Mouse (Mus musculus) hindbrain, embryonic 14.5 days (tissue): Measurements from ENCODE around the gene Hoxb3. TPM values are rescaled to one million over a fixed set of nuclear protein-coding genes. Genes with fewer than 3 reads are reported as not detected.
A peak's percentile ranks its signal among the peaks of the same experiment; 100 is the strongest.

Experiments
- ATAC-seq: fragments of 200-750 bp; cut with Nextera tagmentation; 2 replicates; pipeline ENCODE4 v1.8.0; 2017; ENCODE audit warnings: moderate number of reproducible peaks, mild to moderate bottlenecking, moderate TSS enrichment, moderate library complexity; ENCODE audit not compliant: low FRiP score
- DNase-seq: peaks from one replicate; pipeline ENCODE4 v3.0.0-alpha.2; 2015; ENCODE audit warnings: low spot score
- H3K27ac ChIP-seq: fragments of 300-500 bp; sonication (generic); 2 replicates; pipeline ENCODE4 v1.5.1; 2014; ENCODE audit warnings: mild to moderate bottlenecking, moderate library complexity
- H3K27me3 ChIP-seq: fragments of 300-500 bp; sonication (generic); 2 replicates; pipeline ENCODE4 v1.6.1; 2014; ENCODE audit warnings: mild to moderate bottlenecking, low read length, mixed read lengths; ENCODE audit not compliant: control insufficient read depth, insufficient read depth
- H3K36me3 ChIP-seq: fragments of 300-500 bp; sonication (generic); replicated peaks from 2 replicates; pipeline ENCODE4 v1.6.1; 2014; ENCODE audit not compliant: control insufficient read depth, insufficient read depth
- H3K4me1 ChIP-seq: fragments of 300-500 bp; sonication (generic); replicated peaks from 2 replicates; pipeline ENCODE4 v1.6.1; 2014; ENCODE audit warnings: antibody characterized with exemption, low read length, mixed read lengths; ENCODE audit not compliant: control insufficient read depth, insufficient read depth
- H3K4me2 ChIP-seq: fragments of 300-500 bp; sonication (generic); replicated peaks from 2 replicates; pipeline ENCODE4 v1.6.1; 2014; ENCODE audit warnings: mild to moderate bottlenecking, moderate library complexity
- H3K4me3 ChIP-seq: fragments of 300-500 bp; sonication (generic); replicated peaks from 2 replicates; pipeline ENCODE4 v1.5.1; 2014; ENCODE audit warnings: mild to moderate bottlenecking, low read length
- H3K9ac ChIP-seq: fragments of 300-500 bp; sonication (generic); 2 replicates; pipeline ENCODE4 v1.6.1; 2014
- H3K9me3 ChIP-seq: fragments of 300-500 bp; sonication (generic); 2 replicates; pipeline ENCODE4 v1.6.1; 2016; ENCODE audit warnings: low read length; ENCODE audit not compliant: control insufficient read depth
- WGBS: fragments of 180-500 bp; shearing (Covaris S2); extraction: QIAGEN DNeasy Blood & Tissue Kit; methylation state at CpG from one replicate; pipeline ENCODE4 v1.1.7; 2014; 5-methylcytosine and 5-hydroxymethylcytosine counted together
- polyA plus RNA-seq: library from polyadenylated mRNA; unstranded; fragments of >200 nt; fragmentation: Nextera tagmentation; extraction: Ambion mirVana; gene quantifications from 2 replicates; pipeline ENCODE4 v1.2.1, GENCODE M21; 2014

The Hoxb3 gene
- polyA plus RNA-seq, 1 experiment from 2014 or later, result 17.2 TPM

GRCm38 (mm10) chr11:96348141-96348928 is 25.2 kb downstream of the Hoxb3 start:
- WGBS, result 3% methylated on average over 21 of the region's 21 CpGs
- peak; percentile 67 for DNase-seq
- peak overlapping the region; percentile 55 for H3K9ac ChIP-seq
- no peaks in the 10 kb centered on the region for H3K9me3 ChIP-seq
- H3K4me1 ChIP-seq, result peaks cover 49% of the 10 kb centered on the region
- peak overlapping the region; percentile 71 for H3K4me2 ChIP-seq
- H3K36me3 ChIP-seq, result 0 out of 2 replicates have a peak, but pooled peaks cover 11% of the 10 kb centered on the region
- no peak for ATAC-seq
- peak overlapping the region; percentile 20 for H3K4me3 ChIP-seq
- peak overlapping the region; percentile 99 for H3K27ac ChIP-seq
- peaks cover 61% of the 10 kb centered on the region for H3K27me3 ChIP-seq

- Histone ChIP-seq H3K9me3 (no peaks in the 10 kb centered on the region), H3K4me3 (peak overlapping the region; percentile 20), H3K9ac (peak overlapping the region; percentile 55), H3K4me2 (peak overlapping the region; percentile 71), H3K27ac (peak overlapping the region; percentile 99), H3K36me3 (0 out of 2 replicates have a peak, but pooled peaks cover 14% of the 10 kb centered on the region), H3K27me3 (peaks cover 58% of the 10 kb centered on the region), H3K4me1 (peaks cover 49% of the 10 kb centered on the region)
- ATAC-seq (no peak), DNase-seq (peak; percentile 26)
- 12% methylated on average over 3 of the region's 3 CpGs for WGBS
Measured at GRCm38 (mm10) chr11:96348988-96349387, 25.9 kb downstream of the Hoxb3 start.

- Histone ChIP-seq H3K27me3 (peaks cover 55% of the 10 kb centered on the region), H3K4me2 (peak overlapping the region; percentile 71), H3K27ac (peak overlapping the region; percentile 99), H3K9me3 (no peaks in the 10 kb centered on the region), H3K36me3 (0 out of 2 replicates have a peak, but pooled peaks cover 9% of the 10 kb centered on the region), H3K9ac (peak overlapping the region; percentile 55), H3K4me3 (peak overlapping the region; percentile 20), H3K4me1 (peaks cover 47% of the 10 kb centered on the region)
- no peak for ATAC-seq
- 2% methylated on average over 14 of the region's 14 CpGs for WGBS
- DNase-seq, result peak; percentile 54
Measured at GRCm38 (mm10) chr11:96349491-96350340, 26.6 kb downstream of the Hoxb3 start.

GRCm38 (mm10) chr11:96350341-96350624 is 27.2 kb downstream of the Hoxb3 start, which contains the start of gene Hoxb2:
Gene Hoxb2, plus strand, starts transcription at chr11:96350525.
- H3K4me3 ChIP-seq, result peak within 1 kb of the TSS; percentile 68
- 2% methylated on average over 2 of the region's 2 CpGs for WGBS
- H3K27ac ChIP-seq, result peak within 1 kb of the TSS; percentile 99
- H3K9me3 ChIP-seq, result no peaks in the 10 kb centered on the region
- peak within 1 kb of the TSS; percentile 98 for H3K9ac ChIP-seq
- H3K4me2 ChIP-seq, result peak within 1 kb of the TSS; percentile 71
- H3K36me3 ChIP-seq, result 0 out of 2 replicates have a peak, but pooled peaks cover 9% of the 10 kb centered on the region
- peaks cover 50% of the 10 kb centered on the region for H3K27me3 ChIP-seq
- H3K4me1 ChIP-seq, result peaks cover 45% of the 10 kb centered on the region
- DNase-seq, result peak; percentile 48
- ATAC-seq, result no peak

- Histone ChIP-seq H3K9me3 (no peaks in the 10 kb centered on the region), H3K36me3 (0 out of 2 replicates have a peak, but pooled peaks cover 9% of the 10 kb centered on the region), H3K4me3 (peak overlapping the region; percentile 68), H3K4me1 (peaks cover 43% of the 10 kb centered on the region), H3K27me3 (peaks cover 49% of the 10 kb centered on the region), H3K9ac (peak overlapping the region; percentile 98), H3K27ac (peak overlapping the region; percentile 99), H3K4me2 (peak overlapping the region; percentile 71)
- peak; percentile 25 for DNase-seq
- no peak for ATAC-seq
- WGBS, result 7% methylated on average over 2 of the region's 2 CpGs
Measured at GRCm38 (mm10) chr11:96350791-96351190, 27.7 kb downstream of the Hoxb3 start.

GRCm38 (mm10) chr11:96351312-96351711 is 28.2 kb downstream of the Hoxb3 start:
- peak overlapping the region; percentile 99 for H3K27ac ChIP-seq
- H3K27me3 ChIP-seq, result peaks cover 49% of the 10 kb centered on the region
- peak; percentile 52; the same call in 1 of the 2 replicates for ATAC-seq
- H3K36me3 ChIP-seq, result 0 out of 2 replicates have a peak, but pooled peaks cover 9% of the 10 kb centered on the region
- peak overlapping the region; percentile 71 for H3K4me2 ChIP-seq
- peaks cover 38% of the 10 kb centered on the region for H3K4me1 ChIP-seq
- H3K4me3 ChIP-seq, result peak overlapping the region; percentile 68
- DNase-seq, result peak; percentile 73
- no peaks in the 10 kb centered on the region for H3K9me3 ChIP-seq
- peak overlapping the region; percentile 98 for H3K9ac ChIP-seq
- 4% methylated on average over 11 of the region's 11 CpGs for WGBS

- Histone ChIP-seq H3K36me3 (0 out of 2 replicates have a peak, but pooled peaks cover 9% of the 10 kb centered on the region), H3K4me2 (peak overlapping the region; percentile 71), H3K27ac (peak overlapping the region; percentile 99), H3K9me3 (no peaks in the 10 kb centered on the region), H3K4me1 (peaks cover 33% of the 10 kb centered on the region), H3K4me3 (peak overlapping the region; percentile 68), H3K27me3 (peaks cover 49% of the 10 kb centered on the region), H3K9ac (peak overlapping the region; percentile 98)
- 1% methylated on average over 22 of the region's 22 CpGs for WGBS
- peak; percentile 69; the same call in 1 of the 2 replicates for ATAC-seq
- peak; percentile 75 for DNase-seq
Measured at GRCm38 (mm10) chr11:96351831-96352230, 28.7 kb downstream of the Hoxb3 start.

- WGBS, result under 1% methylated on average over 74 of the region's 75 CpGs
- Histone ChIP-seq H3K27me3 (peaks cover 53% of the 10 kb centered on the region), H3K4me1 (peaks cover 31% of the 10 kb centered on the region), H3K9me3 (no peaks in the 10 kb centered on the region), H3K4me3 (peak overlapping the region; percentile 68), H3K36me3 (0 out of 2 replicates have a peak, but pooled peaks cover 9% of the 10 kb centered on the region), H3K4me2 (peak overlapping the region; percentile 71), H3K9ac (peak overlapping the region; percentile 98), H3K27ac (peak overlapping the region; percentile 99)
- no peak for DNase-seq
- no peak for ATAC-seq
Measured at GRCm38 (mm10) chr11:96352691-96353521, 29.8 kb downstream of the Hoxb3 start.
